Mouse (Mus musculus) cerebellum, adult 2 months (tissue): Measurements from ENCODE around the gene Neo1.

ENCODE experiments used
- CTCF ChIP-seq: fragments of 200-500 bp; IDR thresholded peaks from 2 replicates; pipeline ENCODE4 v1.5.1; 2011; ENCODE audit warnings: low read depth, mild to moderate bottlenecking, control low read depth, low read length, moderate library complexity, borderline replicate concordance; ENCODE audit not compliant: insufficient read depth
- POLR2A ChIP-seq: fragments of 200-500 bp; IDR thresholded peaks from 2 replicates; pipeline ENCODE4 v1.6.1; 2011; ENCODE audit warnings: low read length, control low read depth, borderline replicate concordance; ENCODE audit not compliant: insufficient read depth

GRCm38 (mm10) chr9:59013365-59013764 lies 22.9 kb downstream of the Neo1 start:
- TF ChIP-seq CTCF = peak; percentile 49; the same call in 1 of the 2 replicates
- no peak for TF ChIP-seq POLR2A
